Mouse (Mus musculus): ENCODE data around the gene Aasdhppt.

Aasdhppt gene

GRCm38 (mm10) chr9:4309351-4310085 lies at the start of gene Aasdhppt, which contains the start of gene Kbtbd3:
Gene Aasdhppt (minus strand): TSS chr9:4309471.
Gene Kbtbd3 (plus strand): TSS chr9:4309833.
- DNase-seq (ENCODE audit: low spot score in 2 of 2) = peak; percentile 99

- DNase-seq (ENCODE audit: low spot score in 2 of 2) = no peak
Observed at GRCm38 (mm10) chr9:4353163-4353562, 43.9 kb upstream of the Aasdhppt start.

DNA sequence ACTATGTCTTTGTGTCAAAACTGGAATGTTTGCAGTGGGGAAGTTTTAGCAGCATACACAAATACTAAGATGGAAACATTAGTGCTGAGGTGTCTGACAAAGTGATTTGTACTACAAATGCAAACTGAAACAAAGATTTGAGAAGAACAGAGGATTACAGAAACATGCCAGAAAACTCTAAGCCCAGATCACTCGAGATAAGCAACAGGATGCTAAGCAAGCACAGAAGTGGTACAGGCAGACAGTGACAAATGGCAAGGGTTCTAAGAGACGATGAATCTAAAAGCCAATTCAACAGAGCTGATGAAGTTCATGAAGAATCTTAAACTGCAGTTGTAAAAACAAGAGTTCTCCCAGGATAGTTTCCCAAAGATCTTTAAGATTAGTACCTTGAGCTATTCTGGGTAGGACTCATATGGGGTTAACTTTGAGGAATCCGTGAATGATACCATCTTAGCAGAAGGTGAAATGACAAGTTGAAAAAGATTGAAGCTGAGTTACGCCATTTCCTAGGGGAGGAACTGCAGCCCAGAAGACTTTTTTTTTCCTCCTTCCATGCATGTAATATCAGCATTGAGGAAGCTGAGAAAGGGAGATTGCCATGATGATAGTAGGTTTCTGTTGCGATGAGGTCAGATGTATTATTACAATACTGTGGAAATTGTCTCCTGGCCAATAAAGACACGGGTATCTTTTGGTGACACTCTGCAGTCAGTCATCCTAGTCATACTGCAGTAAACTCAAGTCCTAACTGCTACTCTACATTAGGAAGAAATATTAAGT lies 9.9 kb upstream of the Aasdhppt start:
- DNase-seq (ENCODE audit: low spot score in 2 of 2) = no peak

GRCm38 (mm10) chr9:4315746-4316145 lies 6.5 kb upstream of the Aasdhppt start:
- DNase-seq (ENCODE audit: low spot score in 2 of 2) = no peak

DNA sequence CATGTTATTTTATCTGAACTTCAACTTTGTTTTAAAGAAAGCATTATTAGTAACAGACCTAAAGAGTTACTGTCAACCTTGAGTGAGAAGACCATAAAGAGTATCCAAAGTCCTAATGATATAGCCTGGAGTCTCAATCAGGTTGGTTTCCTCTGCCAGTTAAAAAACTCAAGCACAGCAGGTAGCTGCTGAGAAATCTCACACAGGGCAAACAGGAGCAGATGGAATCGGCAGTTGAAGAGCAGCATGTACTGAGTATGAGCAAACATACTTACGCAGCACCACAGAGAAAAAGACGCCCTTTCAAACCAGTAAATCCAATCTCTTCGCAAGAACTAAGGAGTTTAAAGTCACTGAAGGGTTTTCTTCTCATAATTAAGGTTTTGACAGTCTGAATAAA lies 4.7 kb upstream of the Aasdhppt start:
- no peak for DNase-seq (ENCODE audit: low spot score in 2 of 2)

- DNase-seq (ENCODE audit: low spot score in 2 of 2) = no peak
Observed at GRCm38 (mm10) chr9:4311162-4311561, 1.9 kb upstream of the Aasdhppt start.

GRCm38 (mm10) chr9:4310706-4311105 lies 1.4 kb upstream of the Aasdhppt start:
- no peak for DNase-seq (ENCODE audit: low spot score in 2 of 2)

GRCm38 (mm10) chr9:4308628-4309350 lies 482 bp downstream of the Aasdhppt start:
- peak in 1 of 2 experiments; percentile 6 for DNase-seq (ENCODE audit: low spot score in 2 of 2)

DNA sequence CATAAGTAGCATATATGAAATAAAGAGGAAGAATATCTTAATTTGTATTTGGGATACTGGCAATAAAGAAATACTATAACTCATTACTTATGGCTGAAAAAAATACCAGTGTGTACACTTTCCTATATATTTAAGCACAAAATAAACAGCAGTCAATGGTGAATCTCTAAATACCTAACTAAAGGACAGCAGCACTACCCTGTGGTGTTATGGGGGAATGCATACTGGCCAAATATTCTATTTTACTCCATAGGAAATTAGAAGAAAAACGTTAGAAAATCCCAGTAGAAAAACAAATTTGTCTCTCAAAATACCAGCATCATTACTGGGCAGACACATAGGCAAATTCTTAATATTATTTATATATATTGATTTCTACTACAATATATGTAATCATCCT lies 4.4 kb downstream of the Aasdhppt start:
- no peak for DNase-seq (ENCODE audit: low spot score in 2 of 2)

DNA sequence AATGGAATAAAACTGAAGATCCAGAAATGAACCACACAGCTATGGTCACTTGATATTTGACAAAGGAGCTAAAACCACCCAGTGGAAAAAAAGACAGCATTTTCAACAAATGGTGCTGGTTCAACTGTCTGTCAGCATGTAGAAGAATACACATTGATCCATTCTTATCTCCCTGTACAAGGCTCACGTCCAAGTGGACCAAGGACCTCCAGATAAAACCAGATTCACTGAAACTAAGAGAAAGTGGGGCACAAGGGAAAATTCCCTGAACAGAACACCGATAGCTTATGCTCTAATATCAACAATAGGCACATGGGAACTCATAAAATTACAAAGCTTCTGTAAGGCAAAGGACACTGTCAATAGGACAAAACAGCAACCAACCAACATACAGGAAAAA lies 8.8 kb downstream of the Aasdhppt start:
- no peak for DNase-seq (ENCODE audit: low spot score in 2 of 2)

DNA sequence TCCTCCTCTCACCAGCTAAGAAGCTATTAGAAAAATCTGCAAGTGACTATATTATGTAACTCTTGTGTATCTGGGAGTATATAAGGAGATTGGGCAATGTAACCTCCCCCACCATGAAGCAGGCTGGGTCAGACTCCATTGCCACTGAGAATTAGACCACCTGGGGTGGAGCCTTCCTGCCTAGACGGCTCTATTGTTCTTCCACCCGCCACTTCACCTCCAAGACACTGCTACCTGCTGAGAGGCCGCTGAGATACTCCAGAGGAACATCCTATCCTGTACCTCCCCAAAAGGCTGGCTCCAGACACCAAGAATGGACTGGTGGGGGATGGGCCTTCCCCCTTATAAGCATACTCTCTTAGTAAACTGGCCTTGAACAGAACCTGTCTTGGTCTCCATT lies 25.4 kb downstream of the Aasdhppt start:
- DNase-seq (ENCODE audit: low spot score in 2 of 2) = no peak

DNA sequence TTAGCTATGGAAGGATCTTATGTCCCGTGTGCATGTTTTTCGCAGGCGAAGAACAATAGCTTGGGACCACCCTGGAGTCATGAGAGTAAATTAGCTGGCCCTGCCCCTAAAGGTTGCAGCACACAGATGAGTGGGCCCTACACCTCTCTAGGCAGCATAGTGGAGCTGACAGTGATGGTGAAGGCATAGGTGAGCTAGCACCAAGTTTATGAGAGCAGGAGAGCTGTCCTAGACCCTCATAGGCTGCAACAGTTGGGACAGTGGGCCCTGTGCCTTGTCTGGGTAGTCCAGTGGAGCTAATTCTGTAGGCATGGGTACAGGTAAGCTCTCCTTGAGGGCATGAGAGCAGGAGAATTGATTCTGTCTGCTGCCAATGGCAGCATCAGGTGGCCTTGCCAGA lies 42.4 kb downstream of the Aasdhppt start:
- no peak for DNase-seq (ENCODE audit: low spot score in 2 of 2)

GRCm38 (mm10) chr9:4260746-4261090 lies 48.6 kb downstream of the Aasdhppt start:
- no peak for DNase-seq (ENCODE audit: low spot score in 2 of 2)

DNA sequence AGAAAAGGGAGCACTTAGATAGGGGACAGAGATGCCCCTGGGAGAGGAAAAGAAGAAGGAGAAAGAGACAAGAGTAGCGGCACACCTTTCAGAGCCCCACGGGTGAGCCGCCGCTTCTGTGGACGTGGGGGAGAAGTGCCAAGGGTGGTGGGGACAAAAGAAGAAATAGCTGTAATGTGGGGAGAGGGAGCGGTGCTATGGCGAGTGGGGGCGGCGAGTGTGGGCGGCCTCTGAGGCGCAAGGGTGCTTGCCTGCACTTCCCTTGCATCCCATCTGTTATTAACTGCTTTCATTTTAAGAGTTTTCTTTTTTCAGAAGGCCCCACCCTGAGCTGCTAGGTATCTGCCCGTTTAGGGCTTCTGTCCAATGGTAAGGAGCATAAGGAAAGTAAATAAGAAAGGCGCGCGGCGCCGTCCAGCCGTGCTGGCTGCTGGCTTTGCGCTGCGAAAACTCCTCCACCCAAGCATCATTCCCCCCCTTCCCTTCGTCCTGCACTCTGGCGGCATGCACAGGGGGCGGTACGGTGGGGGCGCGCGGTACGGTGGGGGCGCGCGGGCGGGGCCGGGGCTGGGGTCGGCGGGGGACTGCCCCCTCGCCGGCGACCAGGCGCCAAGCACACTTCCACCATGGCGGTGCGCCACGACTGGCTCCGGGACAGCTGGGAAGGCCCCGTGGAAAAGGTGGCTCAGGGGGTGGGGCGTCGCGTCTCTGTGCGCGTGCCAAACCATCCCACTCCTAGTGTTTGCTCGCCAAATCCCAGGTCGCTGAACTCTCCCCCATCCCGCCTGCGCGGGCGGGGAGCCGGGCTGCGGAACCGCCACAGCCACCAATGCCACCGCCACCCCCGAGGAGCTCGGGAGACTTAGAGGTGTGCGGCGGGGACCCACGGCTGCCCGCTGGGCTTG lies 49.2 kb downstream of the Aasdhppt start:
- DNase-seq (ENCODE audit: low spot score in 2 of 2) = no peak

DNA sequence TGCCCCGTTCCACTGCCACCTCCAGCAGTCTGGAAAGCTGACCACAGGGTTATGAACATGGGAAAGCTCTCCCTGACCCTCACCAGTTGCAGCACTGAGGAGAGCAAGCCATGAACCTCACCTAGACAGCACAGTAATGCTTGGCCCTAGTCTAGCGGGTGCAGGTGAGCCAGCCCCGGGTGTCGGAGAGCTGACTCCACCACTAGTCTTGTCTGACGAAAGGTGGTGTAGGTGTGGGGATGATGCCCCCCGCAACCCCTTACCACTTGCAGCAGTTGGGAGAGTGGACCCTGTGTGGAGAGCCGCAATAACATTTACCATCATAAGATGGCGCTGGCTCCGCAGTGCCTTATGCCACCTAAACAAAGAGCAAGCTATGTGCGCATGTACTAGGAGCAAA lies 50.2 kb downstream of the Aasdhppt start:
- DNase-seq (ENCODE audit: low spot score in 2 of 2) = no peak

Measured in heart, adult 9 months (tissue).